Comparison of ENCODE assay signal across 8 mouse cellular contexts in the genomic region with DNA sequence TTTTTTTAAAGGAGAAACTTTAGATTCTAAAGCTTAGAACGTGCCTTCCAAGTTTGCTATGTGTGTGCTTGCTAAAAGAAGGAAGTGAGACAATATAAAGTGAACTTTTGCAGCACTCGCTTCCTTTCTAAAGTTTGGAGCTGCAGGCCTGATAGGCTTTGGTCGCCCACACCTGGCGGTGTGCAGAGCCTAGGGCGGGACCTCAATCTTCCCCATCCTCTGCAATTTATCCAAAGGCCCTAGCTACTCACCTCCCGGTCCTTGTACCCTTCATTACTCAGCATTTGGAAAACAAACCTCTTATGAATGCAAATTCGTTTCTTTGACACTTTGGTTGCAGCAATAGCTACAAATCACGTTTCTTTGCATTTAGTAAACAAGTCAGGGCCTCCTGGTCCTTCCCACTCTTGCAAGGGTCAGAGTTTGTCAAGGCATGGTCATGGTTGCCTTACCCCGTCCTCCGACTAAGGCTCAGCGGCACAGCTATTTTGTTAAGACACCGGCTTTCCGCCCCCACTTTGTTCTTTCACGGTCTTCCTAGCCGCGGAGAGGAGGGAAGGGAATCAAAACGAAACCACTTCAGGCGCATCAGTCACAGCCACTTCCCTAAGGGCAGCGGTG.
A peak's percentile ranks its signal among the peaks of the same experiment; 100 is the strongest.
DNase-seq lines count a peak whose midpoint lies in the region; ATAC-seq and TF ChIP-seq lines count a peak whose summit lies in the region.

No protein-coding gene starts in this region.

- peak overlapping the region; percentile 19 for H3K4me3 ChIP-seq in embryonic facial prominence, embryonic 11.5 days (ENCODE audit: low read depth, low read length)
- peak overlapping the region; percentile 78 for H3K4me3 ChIP-seq in hindbrain, embryonic 10.5 days
- H3K4me3 ChIP-seq in liver, adult 2 months (ENCODE audit: insufficient read depth, low read depth, low read length) = 0 out of 2 replicates have a peak overlapping the region, but pooled peaks have one; percentile 5
- peak overlapping the region; percentile 18 for H3K4me3 ChIP-seq in neural tube, embryonic 13.5 days

- no peaks in the 10 kb centered on the region for H3K9me3 ChIP-seq in embryonic facial prominence, embryonic 11.5 days (replicated peaks; ENCODE audit: control insufficient read depth, low read length)
- H3K9me3 ChIP-seq in hindbrain, embryonic 10.5 days = no peaks in the 10 kb centered on the region
- no peaks in the 10 kb centered on the region for H3K9me3 ChIP-seq in neural tube, embryonic 13.5 days

- TF ChIP-seq CTCF in liver, adult 2 months (IDR thresholded peaks at IDR 0.05; ENCODE audit: low read depth, low read length) = no peak

- no peak for TF ChIP-seq POLR2A in liver, adult 2 months (IDR thresholded peaks at IDR 0.05; ENCODE audit: extremely low read depth, insufficient read depth, low read length)

- no peak for ATAC-seq in embryonic facial prominence, embryonic 11.5 days (replicated peaks; ENCODE audit: insufficient number of reproducible peaks, low FRiP score, low TSS enrichment, low read depth)
- no peak for ATAC-seq in neural tube, embryonic 13.5 days (ENCODE audit: low read depth)
- ATAC-seq in megakaryocyte-erythroid progenitor cell, adult 5-6 weeks (replicated peaks; ENCODE audit: low FRiP score, low TSS enrichment, poor library complexity, severe bottlenecking) = no peak

- H3K27ac ChIP-seq in embryonic facial prominence, embryonic 11.5 days (replicated peaks; ENCODE audit: low read depth, low read length) = no peak overlapping the region
- H3K27ac ChIP-seq in hindbrain, embryonic 10.5 days = 0 out of 2 replicates have a peak overlapping the region, but pooled peaks have one; percentile 40
- H3K27ac ChIP-seq in liver, adult 2 months (replicated peaks; ENCODE audit: insufficient read depth, low read depth, low read length) = peak overlapping the region; percentile 94
- no peak overlapping the region for H3K27ac ChIP-seq in neural tube, embryonic 13.5 days (replicated peaks)

- H3K27me3 ChIP-seq in embryonic facial prominence, embryonic 11.5 days (ENCODE audit: control insufficient read depth, insufficient read depth, low read length) = peaks cover 12% of the 10 kb centered on the region
- H3K27me3 ChIP-seq in hindbrain, embryonic 10.5 days (ENCODE audit: insufficient read depth, poor library complexity, severe bottlenecking) = peaks cover 72% of the 10 kb centered on the region
- no peaks in the 10 kb centered on the region for H3K27me3 ChIP-seq in liver, adult 2 months (ENCODE audit: control insufficient read depth, insufficient read depth, low read length)
- peaks cover 57% of the 10 kb centered on the region for H3K27me3 ChIP-seq in neural tube, embryonic 13.5 days

- peaks cover 5% of the 10 kb centered on the region; the same call in 1 of the 2 replicates for H3K4me1 ChIP-seq in embryonic facial prominence, embryonic 11.5 days (ENCODE audit: control insufficient read depth, insufficient read depth, low read length)
- H3K4me1 ChIP-seq in hindbrain, embryonic 10.5 days (replicated peaks) = peaks cover 66% of the 10 kb centered on the region
- peaks cover 8% of the 10 kb centered on the region; the same call in 1 of the 2 replicates for H3K4me1 ChIP-seq in liver, adult 2 months (ENCODE audit: control insufficient read depth, insufficient read depth, low read length)
- peaks cover 48% of the 10 kb centered on the region for H3K4me1 ChIP-seq in neural tube, embryonic 13.5 days (replicated peaks)

- peak overlapping the region; percentile 27 for H3K4me2 ChIP-seq in embryonic facial prominence, embryonic 11.5 days (ENCODE audit: low read depth, low read length)
- H3K4me2 ChIP-seq in neural tube, embryonic 13.5 days = peak overlapping the region; percentile 91

- H3K9ac ChIP-seq in embryonic facial prominence, embryonic 11.5 days (replicated peaks; ENCODE audit: low read length) = no peak overlapping the region
- H3K9ac ChIP-seq in liver, adult 2 months (ENCODE audit: low read depth, low read length) = peak overlapping the region; percentile 11
- H3K9ac ChIP-seq in neural tube, embryonic 13.5 days = no peak overlapping the region

- DNase-seq in embryo, embryonic 10 days (ENCODE audit: low spot score) = peak; percentile 25
- DNase-seq in embryo, embryonic 9.5 days (ENCODE audit: extremely low spot score) = no peak
- peak; percentile 54 to 55 for DNase-seq in B cell, adult 2 months
- peak; percentile 33 for DNase-seq in embryonic facial prominence, embryonic 11.5 days (ENCODE audit: low spot score)
- DNase-seq in hindbrain, embryonic 10.5 days (ENCODE audit: low spot score) = peak; percentile 52
- no peak for DNase-seq in liver, adult 2 months (ENCODE audit: extremely low read depth, low read depth, low spot score)

- no peaks in the 10 kb centered on the region for H3K36me3 ChIP-seq in embryonic facial prominence, embryonic 11.5 days (replicated peaks; ENCODE audit: control insufficient read depth, insufficient read depth, low read depth, low read length)
- no peaks in the 10 kb centered on the region for H3K36me3 ChIP-seq in hindbrain, embryonic 10.5 days
- H3K36me3 ChIP-seq in liver, adult 2 months (ENCODE audit: control insufficient read depth, insufficient read depth, low read length) = no peaks in the 10 kb centered on the region
- no peaks in the 10 kb centered on the region for H3K36me3 ChIP-seq in neural tube, embryonic 13.5 days

- 1% methylated on average over 19 of the region's 19 CpGs for WGBS in embryonic facial prominence, embryonic 11.5 days
- WGBS in hindbrain, embryonic 10.5 days = under 1% methylated on average over 19 of the region's 19 CpGs
- 51% methylated on average over 19 of the region's 19 CpGs for WGBS in liver, adult 2 months
- 7% methylated on average over 19 of the region's 19 CpGs for WGBS in neural tube, embryonic 13.5 days

- no peaks in the 10 kb centered on the region; the same call in 1 of the 2 replicates for H3K79me2 ChIP-seq in liver, adult 2 months (ENCODE audit: control insufficient read depth, insufficient read depth, low read length)

Comparison
In these comparisons a context has a peak if more than half of its experiments do, and no peak if none do; other contexts are left out.
1. DNase-seq: peak in embryo, embryonic 10 days (single experiment), B cell, adult 2 months (2 of 2), embryonic facial prominence, embryonic 11.5 days (single experiment) and hindbrain, embryonic 10.5 days (single experiment); none in embryo, embryonic 9.5 days (single experiment) and liver, adult 2 months (single experiment).
2. H3K27ac ChIP-seq: peak in hindbrain, embryonic 10.5 days (single experiment) and liver, adult 2 months (single experiment); none in embryonic facial prominence, embryonic 11.5 days (single experiment) and neural tube, embryonic 13.5 days (single experiment).
3. H3K4me3 ChIP-seq: peak in every context shown above with its lines; median percentile 78 in hindbrain, embryonic 10.5 days; 19 in embryonic facial prominence, embryonic 11.5 days; 18 in neural tube, embryonic 13.5 days; 5 in liver, adult 2 months.